Mouse (Mus musculus): ENCODE measurements around the gene Pga5. TPM values are rescaled to one million over a fixed set of nuclear protein-coding genes. Genes with fewer than 3 reads are reported as not detected.

Pga5 gene
- polyA plus RNA-seq (2014; fragmentation: Nextera tagmentation; extraction: Ambion mirVana) = not detected in 2 replicates

DNA sequence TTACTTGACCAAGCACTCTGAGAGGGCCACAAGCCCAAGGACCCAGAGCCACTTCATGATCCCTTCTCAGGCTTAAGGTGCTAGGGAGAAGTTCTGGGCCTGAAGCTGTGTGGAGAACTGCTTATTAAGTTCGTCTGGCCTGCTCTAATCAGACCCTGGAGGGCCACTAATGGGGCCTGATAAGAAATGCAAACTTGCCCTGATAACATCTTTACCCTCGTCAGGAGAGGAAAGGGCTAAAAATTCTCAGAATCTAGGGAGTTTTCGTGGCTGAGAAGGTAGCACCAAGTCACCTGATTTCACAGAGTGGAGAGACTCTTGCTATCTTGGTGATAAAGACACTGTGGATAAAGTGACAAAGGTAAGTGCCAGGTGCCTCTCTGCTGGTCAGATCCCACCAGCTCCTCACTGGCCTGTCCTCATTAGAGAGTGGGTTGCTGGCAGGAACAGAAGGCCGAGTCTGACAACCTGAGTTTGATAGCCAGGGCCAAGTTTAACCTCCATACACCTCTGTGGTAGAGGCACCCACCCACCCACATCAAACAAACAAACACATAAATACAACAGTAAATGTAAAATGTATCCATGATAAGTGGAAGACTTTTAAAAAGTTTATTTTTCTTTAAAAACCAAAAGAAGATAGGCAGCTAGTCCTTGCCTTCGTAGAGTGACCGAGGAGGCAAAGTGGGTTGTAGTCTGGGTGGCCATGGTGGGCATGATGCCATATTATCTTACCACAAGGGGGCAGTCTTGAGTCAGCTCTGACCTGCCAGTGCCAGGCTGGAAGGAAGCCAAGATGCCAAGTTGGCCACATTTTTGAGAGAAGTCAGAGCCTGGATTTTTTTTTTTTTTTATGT lies at the start of gene Pga5:
Gene Pga5 (minus strand): TSS at position 157 of the 857 bp plus-strand sequence.
- WGBS = 47% methylated on average over 6 of the region's 6 CpGs
- H3K27ac ChIP-seq (replicated peaks; ENCODE audit: low read depth, low read length) = no peak within 1 kb of the TSS
- H3K36me3 ChIP-seq (ENCODE audit: control insufficient read depth, insufficient read depth, low read length) = no peaks in the 10 kb centered on the region
- DNase-seq (peak; percentile 92), ATAC-seq (ENCODE audit: low FRiP score, low TSS enrichment) (peak; percentile 53; the same call in 1 of the 2 replicates)
- H3K4me2 ChIP-seq (ENCODE audit: low read length) = no peak within 1 kb of the TSS
- no peaks in the 10 kb centered on the region for H3K4me1 ChIP-seq (ENCODE audit: control insufficient read depth, insufficient read depth, low read length)
- no peak within 1 kb of the TSS for H3K9ac ChIP-seq (replicated peaks; ENCODE audit: low read length)
- no peaks in the 10 kb centered on the region for H3K27me3 ChIP-seq (ENCODE audit: control insufficient read depth, insufficient read depth, low read length)
- H3K9me3 ChIP-seq (ENCODE audit: control insufficient read depth, low read length) = no peaks in the 10 kb centered on the region
- H3K4me3 ChIP-seq (replicated peaks; ENCODE audit: low read depth, low read length) = no peak within 1 kb of the TSS

DNA sequence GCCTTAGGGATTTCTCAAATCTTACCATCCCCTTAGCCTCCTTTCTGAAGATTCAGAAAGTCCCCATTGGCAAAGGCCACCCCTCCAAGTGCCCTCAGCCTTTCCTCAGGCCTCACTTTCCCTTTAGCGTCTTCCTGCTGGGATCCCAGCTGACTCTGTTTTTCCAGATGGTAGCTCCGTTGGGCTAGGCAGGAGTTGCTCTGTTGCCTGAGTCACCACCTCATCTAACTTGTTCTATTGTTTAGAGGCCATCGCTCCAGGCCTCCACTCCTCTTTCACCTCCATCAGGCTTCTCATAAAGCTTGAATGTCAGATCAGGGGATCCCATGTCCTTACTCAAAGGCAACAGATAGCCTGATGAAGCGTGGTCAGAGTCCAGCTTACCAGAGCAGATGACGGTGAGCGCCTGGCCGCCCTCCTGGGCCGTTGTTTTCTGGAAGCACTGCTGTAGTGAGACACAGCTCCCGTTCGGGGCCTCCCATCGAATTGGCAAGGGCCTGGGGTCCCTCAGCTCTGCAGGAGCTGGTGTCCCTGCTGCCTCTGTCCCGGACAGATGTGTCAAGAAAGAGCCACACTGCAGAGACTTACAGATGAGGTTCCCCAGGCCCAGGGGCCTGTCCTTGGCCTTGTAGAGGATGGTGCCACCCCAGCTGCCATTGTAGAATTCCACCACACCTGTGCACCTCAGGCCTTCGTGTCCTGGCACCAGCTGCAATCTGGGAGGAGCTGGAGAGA lies 46.9 kb upstream of the Pga5 start:
- Histone ChIP-seq H3K9me3 (ENCODE audit: control insufficient read depth, low read length) (no peaks in the 10 kb centered on the region), H3K9ac (replicated peaks; ENCODE audit: low read length) (no peak overlapping the region), H3K4me2 (ENCODE audit: low read length) (no peak overlapping the region), H3K27me3 (ENCODE audit: control insufficient read depth, insufficient read depth, low read length) (no peaks in the 10 kb centered on the region), H3K27ac (replicated peaks; ENCODE audit: low read depth, low read length) (no peak overlapping the region), H3K4me3 (replicated peaks; ENCODE audit: low read depth, low read length) (no peak overlapping the region), H3K36me3 (ENCODE audit: control insufficient read depth, insufficient read depth, low read length) (no peaks in the 10 kb centered on the region), H3K4me1 (ENCODE audit: control insufficient read depth, insufficient read depth, low read length) (peaks cover 19% of the 10 kb centered on the region)
- DNase-seq = no peak
- WGBS = 77% methylated on average over 13 of the region's 13 CpGs
- ATAC-seq (ENCODE audit: low FRiP score, low TSS enrichment) = no peak

DNA sequence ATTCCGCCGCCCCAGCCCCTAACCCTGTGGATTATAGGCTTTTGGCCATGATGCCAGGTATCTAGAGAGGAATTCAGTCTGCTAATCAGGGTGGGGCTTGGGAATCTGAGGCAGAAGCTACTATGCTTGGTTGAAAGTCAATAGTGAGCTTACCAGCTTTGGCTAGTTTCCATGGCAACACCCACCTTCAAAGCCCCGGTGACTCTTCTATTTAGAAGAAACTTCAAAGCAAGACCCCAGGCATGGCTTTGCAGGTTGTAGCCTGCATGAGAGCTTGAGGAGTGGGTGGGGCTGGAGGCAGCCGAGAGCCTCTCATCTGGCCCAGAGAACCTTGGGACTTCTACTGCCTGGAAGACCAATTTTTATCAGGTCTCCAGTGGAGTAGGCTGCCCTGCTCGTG lies 45.8 kb upstream of the Pga5 start:
- Histone ChIP-seq H3K9ac (replicated peaks; ENCODE audit: low read length) (no peak overlapping the region), H3K36me3 (ENCODE audit: control insufficient read depth, insufficient read depth, low read length) (no peaks in the 10 kb centered on the region), H3K27me3 (ENCODE audit: control insufficient read depth, insufficient read depth, low read length) (no peaks in the 10 kb centered on the region), H3K4me1 (ENCODE audit: control insufficient read depth, insufficient read depth, low read length) (peaks cover 22% of the 10 kb centered on the region), H3K9me3 (ENCODE audit: control insufficient read depth, low read length) (no peaks in the 10 kb centered on the region), H3K4me3 (replicated peaks; ENCODE audit: low read depth, low read length) (no peak overlapping the region), H3K27ac (replicated peaks; ENCODE audit: low read depth, low read length) (peak overlapping the region; percentile 70), H3K4me2 (ENCODE audit: low read length) (no peak overlapping the region)
- WGBS = 24% methylated on average over 5 of the region's 5 CpGs
- ATAC-seq (ENCODE audit: low FRiP score, low TSS enrichment) (peak; percentile 20; the same call in 1 of the 2 replicates), DNase-seq (peak; percentile 84)

DNA sequence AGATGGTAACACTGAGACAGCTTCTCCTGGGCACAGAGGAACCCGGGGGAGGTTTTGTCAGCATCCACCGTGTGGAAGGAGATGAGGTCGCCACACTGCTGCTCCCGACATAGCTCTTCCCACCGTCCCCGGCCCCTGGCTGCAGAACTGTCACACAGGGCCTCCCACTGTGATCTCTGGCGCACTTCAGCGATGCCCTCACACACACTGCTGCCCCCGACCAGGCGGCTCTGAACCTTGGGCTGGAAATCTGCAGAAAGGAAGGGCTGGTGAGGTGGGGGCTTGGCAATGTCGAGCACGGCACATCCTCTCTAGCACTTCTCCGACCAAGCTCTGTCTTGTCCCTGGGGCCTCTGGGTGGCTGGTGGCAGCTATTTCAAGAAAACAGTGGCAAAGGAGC lies 45.2 kb upstream of the Pga5 start:
- Histone ChIP-seq H3K9ac (replicated peaks; ENCODE audit: low read length) (no peak overlapping the region), H3K4me3 (replicated peaks; ENCODE audit: low read depth, low read length) (no peak overlapping the region), H3K27ac (replicated peaks; ENCODE audit: low read depth, low read length) (peak overlapping the region; percentile 70), H3K4me2 (ENCODE audit: low read length) (no peak overlapping the region), H3K4me1 (ENCODE audit: control insufficient read depth, insufficient read depth, low read length) (peaks cover 22% of the 10 kb centered on the region), H3K27me3 (ENCODE audit: control insufficient read depth, insufficient read depth, low read length) (no peaks in the 10 kb centered on the region), H3K9me3 (ENCODE audit: control insufficient read depth, low read length) (no peaks in the 10 kb centered on the region), H3K36me3 (ENCODE audit: control insufficient read depth, insufficient read depth, low read length) (no peaks in the 10 kb centered on the region)
- 13% methylated on average over 13 of the region's 13 CpGs for WGBS
- ATAC-seq (ENCODE audit: low FRiP score, low TSS enrichment) = no peak
- DNase-seq = no peak

DNA sequence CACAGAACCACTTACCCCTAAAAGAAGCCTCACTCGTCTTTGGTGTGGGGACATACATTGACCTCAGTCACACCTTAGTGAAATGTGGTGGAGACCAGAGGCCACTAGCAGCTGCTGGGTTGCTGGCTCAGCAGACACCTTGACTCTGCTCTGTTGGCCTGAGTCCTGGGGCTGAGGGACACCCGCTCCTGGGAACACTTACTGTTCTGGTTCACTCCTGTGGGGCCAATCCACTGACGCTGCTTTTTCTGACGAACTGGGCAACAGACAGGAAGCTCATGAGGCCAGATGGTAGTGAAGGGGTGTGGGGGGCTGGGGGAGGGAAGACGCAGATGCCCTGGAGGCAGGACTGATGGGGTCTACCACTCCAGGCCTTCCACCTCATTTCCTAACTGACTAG lies 43.2 kb upstream of the Pga5 start:
- ATAC-seq (ENCODE audit: low FRiP score, low TSS enrichment) = no peak
- Histone ChIP-seq H3K9ac (replicated peaks; ENCODE audit: low read length) (no peak overlapping the region), H3K4me1 (ENCODE audit: control insufficient read depth, insufficient read depth, low read length) (peaks cover 22% of the 10 kb centered on the region), H3K27me3 (ENCODE audit: control insufficient read depth, insufficient read depth, low read length) (no peaks in the 10 kb centered on the region), H3K36me3 (ENCODE audit: control insufficient read depth, insufficient read depth, low read length) (no peaks in the 10 kb centered on the region), H3K4me3 (replicated peaks; ENCODE audit: low read depth, low read length) (no peak overlapping the region), H3K27ac (replicated peaks; ENCODE audit: low read depth, low read length) (peak overlapping the region; percentile 55), H3K9me3 (ENCODE audit: control insufficient read depth, low read length) (no peaks in the 10 kb centered on the region), H3K4me2 (ENCODE audit: low read length) (no peak overlapping the region)
- 70% methylated on average over 5 of the region's 5 CpGs for WGBS
- DNase-seq = no peak

DNA sequence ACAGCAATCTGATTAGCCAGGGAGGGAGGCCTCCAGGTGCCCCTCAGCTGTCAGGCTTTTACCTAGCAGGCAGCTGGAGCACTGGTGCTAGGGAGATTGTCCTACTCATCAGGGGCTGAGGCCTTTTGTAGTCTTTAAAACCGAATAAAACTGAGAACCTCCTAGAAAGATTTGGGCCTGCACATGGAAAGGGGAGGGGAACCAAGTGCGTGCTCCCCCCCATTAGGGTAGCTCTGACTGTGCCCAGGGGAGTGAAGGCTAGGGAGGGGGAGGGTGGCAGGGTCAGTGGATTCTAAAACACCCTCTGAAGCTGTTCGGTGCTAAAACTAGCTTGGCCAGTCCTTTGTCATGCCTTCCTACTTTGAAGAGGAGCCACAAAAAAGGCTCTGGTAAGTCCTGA lies 42.7 kb upstream of the Pga5 start:
- WGBS = 32% methylated on average over 3 of the region's 3 CpGs
- no peak overlapping the region for H3K4me2 ChIP-seq (ENCODE audit: low read length)
- H3K27me3 ChIP-seq (ENCODE audit: control insufficient read depth, insufficient read depth, low read length) = no peaks in the 10 kb centered on the region
- no peak for DNase-seq
- H3K4me3 ChIP-seq (replicated peaks; ENCODE audit: low read depth, low read length) = no peak overlapping the region
- H3K4me1 ChIP-seq (ENCODE audit: control insufficient read depth, insufficient read depth, low read length) = peaks cover 22% of the 10 kb centered on the region
- peak overlapping the region; percentile 55 for H3K27ac ChIP-seq (replicated peaks; ENCODE audit: low read depth, low read length)
- no peak for ATAC-seq (ENCODE audit: low FRiP score, low TSS enrichment)
- H3K9ac ChIP-seq (replicated peaks; ENCODE audit: low read length) = no peak overlapping the region
- H3K36me3 ChIP-seq (ENCODE audit: control insufficient read depth, insufficient read depth, low read length) = no peaks in the 10 kb centered on the region
- no peaks in the 10 kb centered on the region for H3K9me3 ChIP-seq (ENCODE audit: control insufficient read depth, low read length)

DNA sequence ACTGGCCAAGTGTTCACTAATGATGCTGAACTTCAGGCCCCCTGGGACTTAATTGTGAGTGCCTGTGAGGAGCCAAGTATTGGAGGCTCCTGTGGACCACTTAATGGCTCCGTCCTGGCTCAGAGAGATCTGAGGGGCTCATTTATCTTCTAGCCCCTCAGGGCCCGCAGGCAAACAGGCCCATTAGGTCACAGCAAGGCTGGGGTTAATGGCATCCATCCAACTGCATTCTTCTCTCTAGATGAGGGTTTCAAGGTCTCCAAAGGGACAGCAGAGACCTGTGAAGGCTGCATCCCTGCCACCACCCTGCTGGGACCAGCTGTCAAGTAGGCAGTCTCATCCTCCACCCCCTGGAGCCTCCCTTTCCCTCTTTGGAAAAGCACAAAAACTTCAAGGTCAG lies 41.9 kb upstream of the Pga5 start:
- ATAC-seq (ENCODE audit: low FRiP score, low TSS enrichment) = peak; percentile 28; the same call in 1 of the 2 replicates
- Histone ChIP-seq H3K27ac (replicated peaks; ENCODE audit: low read depth, low read length) (peak overlapping the region; percentile 55), H3K4me1 (ENCODE audit: control insufficient read depth, insufficient read depth, low read length) (peaks cover 22% of the 10 kb centered on the region), H3K9ac (replicated peaks; ENCODE audit: low read length) (no peak overlapping the region), H3K4me3 (replicated peaks; ENCODE audit: low read depth, low read length) (no peak overlapping the region), H3K27me3 (ENCODE audit: control insufficient read depth, insufficient read depth, low read length) (no peaks in the 10 kb centered on the region), H3K4me2 (ENCODE audit: low read length) (no peak overlapping the region), H3K36me3 (ENCODE audit: control insufficient read depth, insufficient read depth, low read length) (no peaks in the 10 kb centered on the region), H3K9me3 (ENCODE audit: control insufficient read depth, low read length) (no peaks in the 10 kb centered on the region)
- DNase-seq = peak; percentile 62
- 38% methylated on average over 2 of the region's 2 CpGs for WGBS

DNA sequence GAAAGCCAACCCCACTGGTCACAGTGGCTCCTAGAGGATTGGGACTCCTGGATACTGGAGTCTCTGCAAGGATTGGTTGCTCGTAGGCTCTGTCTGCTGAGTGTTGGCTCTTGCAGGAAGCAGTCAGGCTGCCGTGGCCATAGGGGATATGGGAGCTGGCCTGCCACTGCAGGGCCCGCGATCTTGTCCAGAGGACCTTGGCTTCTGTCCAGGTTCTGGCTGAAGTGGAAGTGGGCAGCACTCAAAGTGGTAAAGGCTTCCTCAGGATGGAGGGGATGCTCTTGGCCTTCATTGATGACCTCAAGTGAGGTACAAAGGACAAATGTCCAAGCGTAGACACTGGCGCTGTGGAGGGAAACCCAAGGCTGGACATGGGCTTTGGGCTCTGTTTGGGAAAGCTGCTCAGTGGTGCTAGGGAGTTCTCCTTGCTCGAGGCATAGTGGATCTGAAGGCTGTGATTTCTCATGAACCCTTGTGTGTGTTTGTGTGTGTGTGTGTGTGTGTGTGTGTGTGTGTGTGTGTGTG lies 40.4 kb upstream of the Pga5 start:
- no peak for ATAC-seq (ENCODE audit: low FRiP score, low TSS enrichment)
- WGBS = 77% methylated on average over 7 of the region's 7 CpGs
- no peak for DNase-seq
- Histone ChIP-seq H3K36me3 (ENCODE audit: control insufficient read depth, insufficient read depth, low read length) (peaks cover 10% of the 10 kb centered on the region), H3K9me3 (ENCODE audit: control insufficient read depth, low read length) (no peaks in the 10 kb centered on the region), H3K4me2 (ENCODE audit: low read length) (no peak overlapping the region), H3K4me1 (ENCODE audit: control insufficient read depth, insufficient read depth, low read length) (peaks cover 19% of the 10 kb centered on the region), H3K4me3 (replicated peaks; ENCODE audit: low read depth, low read length) (no peak overlapping the region), H3K27me3 (ENCODE audit: control insufficient read depth, insufficient read depth, low read length) (no peaks in the 10 kb centered on the region), H3K27ac (replicated peaks; ENCODE audit: low read depth, low read length) (no peak overlapping the region), H3K9ac (replicated peaks; ENCODE audit: low read length) (no peak overlapping the region)

Data from midbrain, embryonic 14.5 days (tissue).